Mouse (Mus musculus) intestine, embryonic 14.5 days (tissue): ENCODE data around the gene Kcna2. TPM values are rescaled to one million over a fixed set of nuclear protein-coding genes. Genes with fewer than 3 reads are reported as not detected.

Experiments used
- ATAC-seq: fragments of 200-750 bp; cut with Nextera tagmentation; replicated peaks from 2 replicates; pipeline ENCODE4 v1.8.0; 2017; ENCODE audit warnings: low read depth, moderate number of reproducible peaks, moderate TSS enrichment, moderate library complexity; ENCODE audit not compliant: low FRiP score, low TSS enrichment
- DNase-seq: peaks from one replicate; pipeline ENCODE4 v3.0.0-alpha.2; 2018; ENCODE audit warnings: low spot score
- H3K27ac ChIP-seq: fragments of 300-500 bp; sonication (generic); 2 replicates; pipeline ENCODE4 v1.5.1; 2014; ENCODE audit warnings: low read depth, mild to moderate bottlenecking, control low read depth
- H3K27me3 ChIP-seq: fragments of 300-500 bp; sonication (generic); replicated peaks from 2 replicates; pipeline ENCODE4 v1.6.1; 2014; ENCODE audit warnings: low read length, control low read depth; ENCODE audit not compliant: control insufficient read depth, insufficient read depth
- H3K36me3 ChIP-seq: fragments of 300-500 bp; sonication (generic); 2 replicates; pipeline ENCODE4 v1.6.1; 2014; ENCODE audit warnings: low read length, control low read depth; ENCODE audit not compliant: control insufficient read depth, insufficient read depth
- H3K4me1 ChIP-seq: fragments of 300-500 bp; sonication (generic); replicated peaks from 2 replicates; pipeline ENCODE4 v1.6.1; 2014; ENCODE audit warnings: low read length, control low read depth, mixed read lengths; ENCODE audit not compliant: control insufficient read depth, insufficient read depth
- H3K4me2 ChIP-seq: fragments of 300-500 bp; sonication (generic); 2 replicates; pipeline ENCODE4 v1.6.1; 2014; ENCODE audit warnings: low read length
- H3K4me3 ChIP-seq: fragments of 300-500 bp; sonication (generic); 2 replicates; pipeline ENCODE4 v1.5.1; 2014; ENCODE audit warnings: low read depth, low read length, control low read depth, mixed read lengths
- H3K9ac ChIP-seq: fragments of 300-500 bp; sonication (generic); 2 replicates; pipeline ENCODE4 v1.6.1; 2014; ENCODE audit warnings: mild to moderate bottlenecking, low read length
- H3K9me3 ChIP-seq: fragments of 300-500 bp; sonication (generic); 2 replicates; pipeline ENCODE4 v1.6.1; 2016; ENCODE audit warnings: low read length, control low read depth; ENCODE audit not compliant: control insufficient read depth
- WGBS: fragments of 180-500 bp; shearing (Covaris S2); extraction: QIAGEN DNeasy Blood & Tissue Kit; methylation state at CpG from one replicate; pipeline ENCODE4 v1.1.7; 2014; 5-methylcytosine and 5-hydroxymethylcytosine counted together
- polyA plus RNA-seq: library from polyadenylated mRNA; unstranded; fragments of >200 nt; fragmentation: Nextera tagmentation; extraction: Ambion mirVana; gene quantifications from 2 replicates; pipeline ENCODE4 v1.2.1, GENCODE M21; 2014

The Kcna2 gene
- polyA plus RNA-seq, 1 experiment from 2014 or later = 0.09 TPM

GRCm38 (mm10) chr3:107127667-107128066 is 26.7 kb downstream of the Kcna2 start:
- DNase-seq (no peak), ATAC-seq (no peak)
- Histone ChIP-seq H3K4me2 (no peak overlapping the region), H3K4me3 (no peak overlapping the region), H3K27ac (no peak overlapping the region), H3K36me3 (no peaks in the 10 kb centered on the region), H3K9ac (no peak overlapping the region), H3K4me1 (no peaks in the 10 kb centered on the region), H3K27me3 (0 out of 2 replicates have a peak, but pooled peaks cover 2% of the 10 kb centered on the region), H3K9me3 (no peaks in the 10 kb centered on the region)
- WGBS = 70% methylated on average over 1 of the region's 1 CpGs

DNA sequence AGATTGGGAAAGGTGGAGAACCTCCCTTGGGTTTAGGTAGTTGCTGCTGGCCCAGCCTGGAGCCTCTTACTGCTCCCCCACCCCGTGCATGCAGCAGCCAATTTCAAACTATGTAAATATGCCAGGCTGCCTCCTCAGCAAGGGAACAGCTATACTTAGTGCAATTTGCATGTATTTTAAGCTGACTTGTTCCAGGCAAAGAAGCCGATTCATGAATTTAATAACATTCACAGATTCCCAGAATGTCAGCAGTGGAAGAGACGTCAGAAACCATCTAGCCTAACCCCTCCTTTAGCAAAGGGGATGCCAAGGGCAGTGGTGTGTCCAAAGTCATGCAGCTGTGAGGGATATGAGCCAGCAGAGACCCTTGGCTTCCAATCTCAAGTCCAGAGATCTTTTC is 27.5 kb downstream of the Kcna2 start:
- DNase-seq = no peak
- no peak overlapping the region for H3K9ac ChIP-seq

DNA sequence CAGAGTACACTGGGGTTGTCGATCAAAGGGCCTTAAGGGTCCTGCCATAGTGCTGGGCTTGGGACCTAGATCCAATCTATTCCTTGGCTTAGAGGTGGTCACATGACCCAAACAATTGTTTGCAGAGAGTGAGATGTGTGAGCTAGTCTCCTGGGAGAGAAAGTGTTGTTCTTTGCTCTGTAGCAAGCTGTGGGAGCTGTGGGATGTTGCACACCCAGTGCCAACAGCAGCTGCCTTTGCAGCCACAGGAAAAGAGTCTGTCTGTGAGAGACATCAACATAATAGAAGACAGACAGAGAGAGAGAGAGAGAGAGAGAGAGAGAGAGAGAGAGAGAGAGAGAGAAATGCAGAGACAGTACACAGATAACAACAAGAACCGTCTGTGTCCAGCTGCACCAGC is 28.3 kb downstream of the Kcna2 start:
- Histone ChIP-seq H3K4me3 (no peak overlapping the region), H3K27ac (no peak overlapping the region)
- WGBS = 70% methylated on average over 2 of the region's 2 CpGs

More for the DNA sequence above, 27.5 kb downstream of the Kcna2 start:
- Histone ChIP-seq H3K4me2 (no peak overlapping the region), H3K36me3 (no peaks in the 10 kb centered on the region), H3K27ac (no peak overlapping the region), H3K4me3 (no peak overlapping the region), H3K27me3 (0 out of 2 replicates have a peak, but pooled peaks cover 2% of the 10 kb centered on the region), H3K4me1 (no peaks in the 10 kb centered on the region), H3K9me3 (no peaks in the 10 kb centered on the region)
- WGBS = 64% methylated on average over 3 of the region's 3 CpGs
- no peak for ATAC-seq

DNA sequence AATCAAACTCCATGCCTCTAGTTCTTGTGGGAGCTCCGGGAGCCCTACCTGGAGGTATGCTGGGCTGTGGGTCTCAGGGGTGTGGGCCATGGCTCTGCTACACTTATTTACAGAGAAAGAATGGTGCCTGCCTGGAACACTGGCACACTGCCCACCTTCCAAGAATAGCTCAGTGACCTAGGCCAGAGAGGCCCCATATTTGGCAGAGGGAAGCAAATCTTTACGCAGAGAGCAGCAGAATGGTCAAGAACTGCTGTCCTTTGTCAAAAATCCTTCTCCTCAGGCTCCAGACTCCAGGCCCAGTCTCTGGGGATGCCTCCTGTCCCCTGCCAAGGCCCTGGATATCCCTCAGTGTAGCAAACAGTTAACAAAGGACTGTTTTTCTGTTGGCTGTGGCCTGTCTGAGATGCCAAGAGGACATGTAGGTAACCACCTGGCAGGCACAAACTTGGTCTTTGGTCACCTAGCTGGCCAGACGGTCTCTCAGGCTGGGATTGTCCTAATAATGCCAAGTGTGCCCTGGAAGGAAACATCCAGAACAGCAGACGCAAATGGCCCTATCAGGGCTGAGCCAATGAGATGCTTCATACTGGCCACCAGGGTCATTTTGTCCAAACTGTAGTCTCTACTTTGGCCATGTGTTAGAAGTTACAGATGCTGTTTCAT is 29.8 kb downstream of the Kcna2 start:
- WGBS = 69% methylated on average over 4 of the region's 4 CpGs
- Histone ChIP-seq H3K4me3 (no peak overlapping the region), H3K9me3 (no peaks in the 10 kb centered on the region), H3K4me2 (no peak overlapping the region), H3K27me3 (0 out of 2 replicates have a peak, but pooled peaks cover 2% of the 10 kb centered on the region), H3K36me3 (no peaks in the 10 kb centered on the region), H3K9ac (no peak overlapping the region), H3K27ac (no peak overlapping the region), H3K4me1 (no peaks in the 10 kb centered on the region)
- ATAC-seq (no peak), DNase-seq (peak; percentile 50)

More for the DNA sequence above, 28.3 kb downstream of the Kcna2 start:
- ATAC-seq = no peak
- H3K36me3 ChIP-seq = no peaks in the 10 kb centered on the region
- no peaks in the 10 kb centered on the region for H3K9me3 ChIP-seq
- no peak overlapping the region for H3K4me2 ChIP-seq
- peak; percentile 28 for DNase-seq
- H3K4me1 ChIP-seq = no peaks in the 10 kb centered on the region
- H3K27me3 ChIP-seq = 0 out of 2 replicates have a peak, but pooled peaks cover 2% of the 10 kb centered on the region
- H3K9ac ChIP-seq = no peak overlapping the region

DNA sequence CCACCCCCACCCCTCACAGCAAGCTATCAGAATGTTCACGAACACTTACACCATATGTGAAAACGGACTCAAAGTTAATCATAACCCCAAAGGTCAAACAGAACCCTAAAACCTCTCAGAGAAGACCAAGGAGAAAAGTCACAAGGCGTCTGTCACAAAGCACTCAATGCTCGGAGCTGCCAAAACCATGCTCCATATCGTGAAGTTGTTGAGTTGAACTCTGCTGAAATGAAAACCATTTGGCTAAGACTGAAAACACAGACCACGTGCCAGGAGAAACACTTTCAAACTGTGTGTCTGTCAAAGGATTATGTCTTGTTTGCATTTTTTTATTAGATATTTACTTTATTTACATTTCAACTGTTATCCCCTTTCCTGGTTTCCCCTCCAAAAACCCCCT is 30.9 kb downstream of the Kcna2 start:
- 64% methylated on average over 6 of the region's 6 CpGs for WGBS
- no peak overlapping the region for H3K9ac ChIP-seq
- ATAC-seq = no peak
- H3K4me2 ChIP-seq = no peak overlapping the region
- H3K27ac ChIP-seq = no peak overlapping the region
- H3K36me3 ChIP-seq = no peaks in the 10 kb centered on the region
- H3K4me1 ChIP-seq = no peaks in the 10 kb centered on the region
- no peaks in the 10 kb centered on the region for H3K9me3 ChIP-seq
- H3K4me3 ChIP-seq = no peak overlapping the region
- H3K27me3 ChIP-seq = no peaks in the 10 kb centered on the region
- no peak for DNase-seq

GRCm38 (mm10) chr3:107132651-107133050 is 31.7 kb downstream of the Kcna2 start:
- no peak overlapping the region for H3K9ac ChIP-seq
- DNase-seq (no peak), ATAC-seq (no peak)
- H3K27me3 ChIP-seq = no peaks in the 10 kb centered on the region
- no peaks in the 10 kb centered on the region for H3K36me3 ChIP-seq
- no peak overlapping the region for H3K27ac ChIP-seq
- no peaks in the 10 kb centered on the region for H3K9me3 ChIP-seq
- H3K4me1 ChIP-seq = no peaks in the 10 kb centered on the region
- H3K4me3 ChIP-seq = no peak overlapping the region
- 83% methylated on average over 6 of the region's 6 CpGs for WGBS
- no peak overlapping the region for H3K4me2 ChIP-seq

DNA sequence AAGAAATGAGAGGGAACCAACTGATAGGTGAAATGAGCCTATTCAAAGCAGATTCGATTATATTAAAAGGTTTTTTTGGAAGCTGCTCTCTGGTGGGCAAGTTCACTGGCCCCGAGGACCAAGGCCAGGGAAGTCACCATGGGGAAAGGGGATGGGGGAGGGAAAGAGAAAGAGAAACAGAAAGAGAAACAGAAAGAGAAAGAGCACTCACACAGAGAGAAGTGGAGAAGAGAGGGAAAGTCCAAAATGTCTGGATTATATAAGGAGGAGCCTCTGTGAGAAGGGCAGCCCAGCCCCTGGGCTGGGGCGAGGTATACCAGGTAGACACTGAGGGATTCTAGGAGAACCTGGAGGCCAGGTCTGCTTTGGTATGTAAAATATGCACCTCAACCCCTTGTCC is 33.5 kb downstream of the Kcna2 start:
- no peaks in the 10 kb centered on the region for H3K9me3 ChIP-seq
- no peak for ATAC-seq
- 73% methylated on average over 3 of the region's 3 CpGs for WGBS
- H3K4me1 ChIP-seq = no peaks in the 10 kb centered on the region
- no peak for DNase-seq
- H3K4me2 ChIP-seq = no peak overlapping the region
- H3K36me3 ChIP-seq = no peaks in the 10 kb centered on the region
- no peaks in the 10 kb centered on the region for H3K27me3 ChIP-seq
- no peak overlapping the region for H3K9ac ChIP-seq
- no peak overlapping the region for H3K27ac ChIP-seq
- H3K4me3 ChIP-seq = no peak overlapping the region

DNA sequence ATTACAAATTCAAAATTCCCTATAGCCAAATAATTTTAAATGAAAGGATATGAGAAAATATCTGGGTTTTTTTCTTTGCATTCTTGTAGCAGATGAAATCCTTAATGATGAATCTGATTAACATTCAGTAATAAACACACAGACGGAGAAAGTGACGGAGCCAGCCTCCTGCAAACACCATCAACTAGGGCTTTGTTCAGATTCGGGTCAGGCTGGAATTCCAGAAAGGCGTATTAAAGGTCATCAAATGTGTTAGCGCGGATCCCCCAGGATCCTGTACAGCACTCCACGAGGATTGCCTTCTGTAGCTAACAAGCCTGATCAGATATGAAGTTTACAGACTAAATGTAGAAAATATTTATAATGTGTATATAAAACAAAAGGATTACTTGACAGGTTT is 46.2 kb downstream of the Kcna2 start:
- DNase-seq = no peak
- no peak overlapping the region for H3K27ac ChIP-seq
- no peak overlapping the region for H3K9ac ChIP-seq
- H3K4me3 ChIP-seq = no peak overlapping the region
- H3K36me3 ChIP-seq = no peaks in the 10 kb centered on the region
- H3K4me1 ChIP-seq = no peaks in the 10 kb centered on the region
- H3K4me2 ChIP-seq = no peak overlapping the region
- no peaks in the 10 kb centered on the region for H3K9me3 ChIP-seq
- WGBS = 72% methylated on average over 7 of the region's 7 CpGs
- no peaks in the 10 kb centered on the region for H3K27me3 ChIP-seq
- no peak for ATAC-seq

- H3K4me1 ChIP-seq = no peaks in the 10 kb centered on the region
- no peaks in the 10 kb centered on the region for H3K9me3 ChIP-seq
- H3K27ac ChIP-seq = no peak overlapping the region
- no peaks in the 10 kb centered on the region for H3K27me3 ChIP-seq
- no peak overlapping the region for H3K4me2 ChIP-seq
- WGBS = 67% methylated on average over 3 of the region's 3 CpGs
- no peak for DNase-seq
- no peaks in the 10 kb centered on the region for H3K36me3 ChIP-seq
- ATAC-seq = no peak
- H3K4me3 ChIP-seq = no peak overlapping the region
- H3K9ac ChIP-seq = no peak overlapping the region
Observed at GRCm38 (mm10) chr3:107149006-107149405, 48.1 kb downstream of the Kcna2 start.
